Mouse (Mus musculus) heart, embryonic 11.5 days (tissue): ENCODE data around the gene Sstr4. TPM values are rescaled to one million over a fixed set of nuclear protein-coding genes. Genes with fewer than 3 reads are reported as not detected.

Experiments used
- ATAC-seq: fragments of 200-750 bp; cut with Nextera tagmentation; replicated peaks from 2 replicates; pipeline ENCODE4 v1.8.0; 2017; ENCODE audit warnings: moderate library complexity; ENCODE audit not compliant: insufficient number of reproducible peaks, low FRiP score, low TSS enrichment
- H3K27ac ChIP-seq: fragments of 300-500 bp; sonication (generic); 2 replicates; pipeline ENCODE4 v1.5.1; 2014; ENCODE audit warnings: mild to moderate bottlenecking, low read depth, low read length
- H3K27me3 ChIP-seq: fragments of 300-500 bp; sonication (generic); 2 replicates; pipeline ENCODE4 v1.6.1; 2014; ENCODE audit warnings: mild to moderate bottlenecking, low read length, mixed read lengths; ENCODE audit not compliant: control insufficient read depth, insufficient read depth
- H3K36me3 ChIP-seq: fragments of 300-500 bp; sonication (generic); 2 replicates; pipeline ENCODE4 v1.6.1; 2014; ENCODE audit warnings: mild to moderate bottlenecking, low read length, moderate library complexity, mixed read lengths; ENCODE audit not compliant: control insufficient read depth, insufficient read depth
- H3K4me1 ChIP-seq: fragments of 300-500 bp; sonication (generic); 2 replicates; pipeline ENCODE4 v1.6.1; 2014; ENCODE audit warnings: low read length; ENCODE audit not compliant: control insufficient read depth, insufficient read depth
- H3K4me2 ChIP-seq: fragments of 300-500 bp; sonication (generic); 2 replicates; pipeline ENCODE4 v1.6.1; 2014; ENCODE audit warnings: mild to moderate bottlenecking, moderate library complexity
- H3K4me3 ChIP-seq: fragments of 300-500 bp; sonication (generic); 2 replicates; pipeline ENCODE4 v1.5.1; 2014; ENCODE audit warnings: low read depth, low read length
- H3K9ac ChIP-seq: fragments of 300-500 bp; sonication (generic); 2 replicates; pipeline ENCODE4 v1.6.1; 2014; ENCODE audit warnings: mild to moderate bottlenecking, low read depth, low read length, moderate library complexity
- H3K9me3 ChIP-seq: fragments of 300-500 bp; sonication (generic); replicated peaks from 2 replicates; pipeline ENCODE4 v1.6.1; 2016; ENCODE audit warnings: low read length; ENCODE audit not compliant: control insufficient read depth
- WGBS: fragments of 180-500 bp; shearing (Covaris S2); extraction: QIAGEN DNeasy Blood & Tissue Kit; methylation state at CpG from one replicate; pipeline ENCODE4 v1.1.7; 2014; ENCODE audit not compliant: insufficient replicate concordance; 5-methylcytosine and 5-hydroxymethylcytosine counted together
- polyA plus RNA-seq: library from polyadenylated mRNA; unstranded; fragments of >200 nt; fragmentation: Nextera tagmentation; extraction: Ambion mirVana; gene quantifications from 2 replicates; pipeline ENCODE4 v1.2.1, GENCODE M21; 2014

Sstr4 gene
- polyA plus RNA-seq, 1 experiment from 2014 or later: 1.7 TPM

DNA sequence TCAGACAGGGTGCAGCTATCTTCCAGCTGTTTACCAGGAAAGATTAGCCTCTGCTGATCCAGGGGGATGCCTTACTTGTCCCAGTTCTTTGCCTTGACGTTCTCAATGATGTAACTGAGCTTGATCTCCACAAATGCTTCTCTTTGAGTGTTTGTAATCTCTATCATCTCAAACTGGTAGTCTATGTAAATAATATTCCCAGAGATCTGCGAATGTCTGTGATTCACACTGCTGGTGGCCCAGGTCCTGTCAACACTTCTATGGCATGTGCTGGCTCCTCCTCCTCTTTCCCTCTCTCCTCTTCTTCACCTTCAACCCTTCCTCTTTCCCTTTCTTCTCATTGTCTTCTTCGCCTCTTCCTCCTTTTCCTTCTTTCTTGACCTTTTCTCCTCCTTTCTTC, 24.0 kb downstream of the Sstr4 start:
- 60% methylated on average over 3 of the region's 3 CpGs for WGBS
- H3K4me2 ChIP-seq: no peak overlapping the region

GRCm38 (mm10) chr2:148419776-148420175, 24.6 kb downstream of the Sstr4 start:
- 86% methylated on average over 2 of the region's 2 CpGs for WGBS
- Histone ChIP-seq H3K9me3 (no peaks in the 10 kb centered on the region), H3K9ac (no peak overlapping the region), H3K4me3 (no peak overlapping the region), H3K36me3 (no peaks in the 10 kb centered on the region), H3K27me3 (no peaks in the 10 kb centered on the region), H3K4me2 (no peak overlapping the region), H3K4me1 (no peaks in the 10 kb centered on the region), H3K27ac (no peak overlapping the region)
- no peak for ATAC-seq

More for the DNA sequence above, 24.0 kb downstream of the Sstr4 start:
- Histone ChIP-seq H3K9ac (no peak overlapping the region), H3K27ac (no peak overlapping the region), H3K27me3 (no peaks in the 10 kb centered on the region), H3K9me3 (no peaks in the 10 kb centered on the region), H3K4me1 (no peaks in the 10 kb centered on the region), H3K36me3 (no peaks in the 10 kb centered on the region), H3K4me3 (no peak overlapping the region)
- no peak for ATAC-seq

DNA sequence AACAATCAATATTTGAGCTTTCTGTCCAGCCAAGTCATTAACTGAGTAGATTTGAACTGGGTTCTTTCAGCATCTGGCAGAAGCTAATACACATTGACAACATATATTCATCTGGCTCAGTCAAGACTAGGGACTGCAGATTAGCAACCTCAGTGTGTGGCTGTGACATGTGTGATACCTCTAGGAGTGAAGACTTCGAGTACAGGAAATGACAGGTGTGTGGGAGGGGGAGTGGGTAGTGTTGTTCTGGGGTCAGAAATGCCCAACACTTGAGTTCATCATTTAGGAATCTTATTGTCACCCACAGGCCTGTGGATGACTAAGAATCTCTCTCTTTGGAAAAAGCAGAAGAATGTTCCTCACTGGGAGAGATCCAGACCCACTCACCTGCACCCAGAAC, 26.0 kb downstream of the Sstr4 start:
- 50% methylated on average over 1 of the region's 1 CpGs for WGBS
- H3K9me3 ChIP-seq: no peaks in the 10 kb centered on the region
- no peak for ATAC-seq
- no peak overlapping the region for H3K27ac ChIP-seq
- no peak overlapping the region for H3K4me3 ChIP-seq
- H3K9ac ChIP-seq: no peak overlapping the region
- H3K27me3 ChIP-seq: no peaks in the 10 kb centered on the region
- no peaks in the 10 kb centered on the region for H3K36me3 ChIP-seq
- no peak overlapping the region for H3K4me2 ChIP-seq
- H3K4me1 ChIP-seq: no peaks in the 10 kb centered on the region

- Histone ChIP-seq H3K4me3 (no peak overlapping the region), H3K9me3 (no peaks in the 10 kb centered on the region), H3K27ac (no peak overlapping the region), H3K4me2 (no peak overlapping the region), H3K27me3 (no peaks in the 10 kb centered on the region), H3K36me3 (no peaks in the 10 kb centered on the region), H3K4me1 (no peaks in the 10 kb centered on the region), H3K9ac (no peak overlapping the region)
- WGBS: 64% methylated on average over 1 of the region's 1 CpGs
- no peak for ATAC-seq
These were observed 26.6 kb downstream of the Sstr4 start for GRCm38 (mm10) chr2:148421706-148422105.

DNA sequence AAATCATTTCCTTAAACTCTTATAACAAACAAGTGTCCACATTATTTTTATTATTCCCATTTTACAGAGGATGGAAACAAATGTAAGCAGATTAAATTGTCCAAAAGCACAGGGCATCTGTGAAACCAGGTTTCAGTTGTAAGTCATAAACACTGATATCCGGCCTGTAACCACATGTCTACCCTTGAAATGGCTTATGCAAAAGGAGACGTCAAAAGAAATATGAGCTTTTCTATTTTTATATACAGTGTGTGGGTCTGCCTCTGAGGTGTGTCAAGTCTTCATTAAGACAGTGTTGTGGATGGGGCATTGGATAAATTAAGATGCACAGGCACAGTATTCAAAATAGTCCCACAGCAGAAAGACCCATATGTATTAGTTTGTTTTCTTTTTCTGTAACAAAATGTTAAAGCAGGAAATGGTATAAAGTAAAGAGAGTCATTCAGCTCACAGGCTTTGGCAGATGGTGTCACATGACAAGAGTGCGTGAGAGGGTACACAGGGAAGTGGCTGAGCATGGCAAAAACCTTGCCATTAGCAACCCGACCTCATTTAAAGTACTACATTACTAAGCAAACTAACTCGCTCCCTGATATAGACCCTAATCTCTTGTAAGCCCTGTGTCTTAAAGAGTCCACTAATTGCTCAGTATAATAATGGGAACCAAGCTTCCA, 30.7 kb downstream of the Sstr4 start:
- Histone ChIP-seq H3K27me3 (no peaks in the 10 kb centered on the region), H3K4me1 (no peaks in the 10 kb centered on the region), H3K4me3 (no peak overlapping the region), H3K36me3 (no peaks in the 10 kb centered on the region), H3K4me2 (no peak overlapping the region), H3K9ac (no peak overlapping the region), H3K27ac (no peak overlapping the region), H3K9me3 (no peaks in the 10 kb centered on the region)
- ATAC-seq: no peak; the same call in 1 of the 2 replicates
- 74% methylated on average over 5 of the region's 5 CpGs for WGBS

- H3K27ac ChIP-seq: no peak overlapping the region
- H3K9me3 ChIP-seq: no peaks in the 10 kb centered on the region
- no peak overlapping the region for H3K9ac ChIP-seq
- no peaks in the 10 kb centered on the region for H3K4me1 ChIP-seq
- H3K27me3 ChIP-seq: no peaks in the 10 kb centered on the region
- no peaks in the 10 kb centered on the region for H3K36me3 ChIP-seq
- no peak overlapping the region for H3K4me2 ChIP-seq
- no peak overlapping the region for H3K4me3 ChIP-seq
- WGBS: 79% methylated on average over 3 of the region's 3 CpGs
- no peak for ATAC-seq
These were observed 32.4 kb downstream of the Sstr4 start for GRCm38 (mm10) chr2:148427553-148427952.

- Histone ChIP-seq H3K27me3 (no peaks in the 10 kb centered on the region), H3K27ac (no peak overlapping the region), H3K4me1 (no peaks in the 10 kb centered on the region), H3K4me2 (no peak overlapping the region), H3K4me3 (no peak overlapping the region), H3K9me3 (no peaks in the 10 kb centered on the region), H3K36me3 (no peaks in the 10 kb centered on the region), H3K9ac (no peak overlapping the region)
- no peak for ATAC-seq
- 72% methylated on average over 3 of the region's 3 CpGs for WGBS
These were observed 33.4 kb downstream of the Sstr4 start for GRCm38 (mm10) chr2:148428523-148428922.

GRCm38 (mm10) chr2:148429001-148429505, 33.9 kb downstream of the Sstr4 start:
- no peaks in the 10 kb centered on the region for H3K9me3 ChIP-seq
- no peak overlapping the region for H3K27ac ChIP-seq
- H3K36me3 ChIP-seq: no peaks in the 10 kb centered on the region
- H3K4me2 ChIP-seq: no peak overlapping the region
- no peaks in the 10 kb centered on the region for H3K27me3 ChIP-seq
- ATAC-seq: no peak
- H3K4me1 ChIP-seq: no peaks in the 10 kb centered on the region
- H3K4me3 ChIP-seq: no peak overlapping the region
- no peak overlapping the region for H3K9ac ChIP-seq

DNA sequence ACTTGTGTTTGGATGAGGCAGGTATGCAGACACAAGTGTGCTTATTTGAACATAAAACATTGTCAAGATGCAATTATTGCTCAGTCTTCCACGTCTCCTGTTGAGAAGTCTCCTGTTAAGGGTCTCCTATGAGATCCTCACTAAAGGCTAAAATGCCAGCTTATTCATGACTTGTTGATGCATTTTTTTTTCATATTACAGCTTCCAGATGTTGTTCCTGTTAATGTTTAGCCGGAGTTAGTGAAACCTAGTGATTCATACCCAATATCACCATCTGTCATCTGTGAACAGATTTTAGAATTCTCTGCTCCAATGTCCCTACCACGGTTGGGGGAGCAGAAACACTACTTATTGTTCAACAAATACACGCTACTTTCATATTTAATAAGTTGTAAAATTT, 35.8 kb downstream of the Sstr4 start:
- Histone ChIP-seq H3K9me3 (no peaks in the 10 kb centered on the region), H3K27me3 (no peaks in the 10 kb centered on the region), H3K4me3 (no peak overlapping the region), H3K36me3 (no peaks in the 10 kb centered on the region), H3K4me2 (no peak overlapping the region), H3K4me1 (no peaks in the 10 kb centered on the region), H3K27ac (no peak overlapping the region), H3K9ac (no peak overlapping the region)
- 71% methylated on average over 4 of the region's 4 CpGs for WGBS
- no peak for ATAC-seq
